8 mouse cellular contexts compared by ENCODE assay signal in genomic region chr5:129778348-129778995, GRCm38 (mm10). TPM values are rescaled to one million over a fixed set of nuclear protein-coding genes. Genes with fewer than 3 reads are reported as not detected.
DNase-seq lines count a peak whose midpoint lies in the region; ATAC-seq and TF ChIP-seq lines count a peak whose summit lies in the region.

No protein-coding gene starts in this region.

- no peak for TF ChIP-seq POLR2A in MEL (IDR thresholded peaks at IDR 0.05; ENCODE audit: control insufficient read depth in 1 of 2, insufficient read depth in 1 of 2, low read depth in 1 of 2, low read length in 2 of 2, poor library complexity in 1 of 2)

- H3K27me3 ChIP-seq in heart, embryonic 16.5 days (ENCODE audit: control insufficient read depth, insufficient read depth, low read length): no peaks in the 10 kb centered on the region
- H3K27me3 ChIP-seq in MEL (ENCODE audit: control insufficient read depth in 1 of 2, insufficient read depth in 2 of 2, low read length in 2 of 2): no peaks in the 10 kb centered on the region
- H3K27me3 ChIP-seq in hindbrain, embryonic 13.5 days: no peaks in the 10 kb centered on the region
- H3K27me3 ChIP-seq in midbrain, embryonic 13.5 days: no peaks in the 10 kb centered on the region

- no peaks in the 10 kb centered on the region for H3K9me3 ChIP-seq in heart, embryonic 16.5 days (replicated peaks; ENCODE audit: control insufficient read depth, low read length)
- H3K9me3 ChIP-seq in MEL (replicated peaks; ENCODE audit: insufficient read depth, low read length): no peaks in the 10 kb centered on the region
- no peaks in the 10 kb centered on the region for H3K9me3 ChIP-seq in hindbrain, embryonic 13.5 days
- no peaks in the 10 kb centered on the region for H3K9me3 ChIP-seq in midbrain, embryonic 13.5 days

- TF ChIP-seq CTCF in MEL (IDR thresholded peaks at IDR 0.05 in 2 of 3, conservative IDR thresholded peaks at IDR 0.05 in 1 of 3; ENCODE audit: control insufficient read depth in 1 of 3, insufficient read depth in 1 of 3, low read depth in 2 of 3, low read length in 3 of 3, poor library complexity in 1 of 3, severe bottlenecking in 1 of 3): no peak

- H3K79me2 ChIP-seq in MEL (ENCODE audit: control insufficient read depth, insufficient read depth, low read length, poor library complexity): peaks cover 15% of the 10 kb centered on the region

- peak overlapping the region; percentile 70 for H3K4me3 ChIP-seq in heart, embryonic 16.5 days (ENCODE audit: low read length)
- peak overlapping the region; percentile 87 to 96 for H3K4me3 ChIP-seq in MEL (ENCODE audit: control insufficient read depth in 1 of 2, insufficient read depth in 1 of 2, low read depth in 2 of 2, low read length in 2 of 2)
- peak overlapping the region; percentile 52 for H3K4me3 ChIP-seq in hindbrain, embryonic 13.5 days
- H3K4me3 ChIP-seq in midbrain, embryonic 13.5 days (replicated peaks): peak overlapping the region; percentile 45

- TF ChIP-seq RAD21 in MEL (IDR thresholded peaks at IDR 0.05; ENCODE audit: low read depth, low read length): no peak

- H3K4me1 ChIP-seq in heart, embryonic 16.5 days (ENCODE audit: control insufficient read depth, insufficient read depth, low read length): peaks cover 7% of the 10 kb centered on the region; the same call in 1 of the 2 replicates
- peaks cover 0 to 2% of the 10 kb centered on the region in 2 experiments; a peak in 2 of 4 replicates for H3K4me1 ChIP-seq in MEL (ENCODE audit: control insufficient read depth in 1 of 2, insufficient read depth in 2 of 2, low read length in 2 of 2)
- H3K4me1 ChIP-seq in hindbrain, embryonic 13.5 days (replicated peaks): peaks cover 14% of the 10 kb centered on the region
- H3K4me1 ChIP-seq in midbrain, embryonic 13.5 days (replicated peaks): peaks cover 13% of the 10 kb centered on the region

- WGBS in heart, embryonic 16.5 days: 43% methylated on average over 11 of the region's 11 CpGs
- WGBS in hindbrain, embryonic 13.5 days: 40% methylated on average over 11 of the region's 11 CpGs
- WGBS in midbrain, embryonic 13.5 days: 42% methylated on average over 11 of the region's 11 CpGs

- H3K27ac ChIP-seq in heart, embryonic 16.5 days (ENCODE audit: low read length): no peak overlapping the region
- H3K27ac ChIP-seq in MEL (ENCODE audit: control insufficient read depth, low read depth, low read length): peak overlapping the region; percentile 51
- H3K27ac ChIP-seq in hindbrain, embryonic 13.5 days: no peak overlapping the region
- no peak overlapping the region for H3K27ac ChIP-seq in midbrain, embryonic 13.5 days

- H3K36me3 ChIP-seq in heart, embryonic 16.5 days (ENCODE audit: control insufficient read depth, insufficient read depth): no peaks in the 10 kb centered on the region
- H3K36me3 ChIP-seq in MEL (ENCODE audit: control insufficient read depth in 1 of 2, insufficient read depth in 2 of 2, low read length in 2 of 2): peaks cover 0 to 8% of the 10 kb centered on the region in 2 experiments; a peak in 2 of 4 replicates
- no peaks in the 10 kb centered on the region; the same call in 1 of the 2 replicates for H3K36me3 ChIP-seq in hindbrain, embryonic 13.5 days
- H3K36me3 ChIP-seq in midbrain, embryonic 13.5 days: no peaks in the 10 kb centered on the region

- no peak for DNase-seq in heart, postnatal 14 days
- DNase-seq in MEL (ENCODE audit: low read depth, low spot score): peak; percentile 47
- no peak for DNase-seq in right cerebral cortex, postnatal 25 days
- DNase-seq in layer of hippocampus, postnatal 36 days: no peak
- DNase-seq in spleen, adult 18-20 months: no peak

- ATAC-seq in heart, embryonic 16.5 days (replicated peaks; ENCODE audit: extremely low read depth, insufficient read depth, low FRiP score): no peak
- no peak for ATAC-seq in hindbrain, embryonic 13.5 days (ENCODE audit: low FRiP score)
- no peak for ATAC-seq in midbrain, embryonic 13.5 days

- intact Hi-C loops in heart, postnatal 14 days (cut with DNase I): no loop called here

- peak overlapping the region; percentile 73 for H3K9ac ChIP-seq in heart, embryonic 16.5 days (ENCODE audit: low read length)
- peak overlapping the region; percentile 83 for H3K9ac ChIP-seq in MEL (ENCODE audit: control insufficient read depth, low read depth, low read length, poor library complexity, severe bottlenecking)
- H3K9ac ChIP-seq in hindbrain, embryonic 13.5 days: peak overlapping the region; percentile 75
- H3K9ac ChIP-seq in midbrain, embryonic 13.5 days (replicated peaks): peak overlapping the region; percentile 56

- no peak for TF ChIP-seq EP300 in MEL (IDR thresholded peaks at IDR 0.05; ENCODE audit: low read depth in 1 of 2, low read length in 2 of 2)

- H3K4me2 ChIP-seq in heart, embryonic 16.5 days (ENCODE audit: low read depth, low read length): peak overlapping the region; percentile 95
- peak overlapping the region; percentile 84 for H3K4me2 ChIP-seq in hindbrain, embryonic 13.5 days
- H3K4me2 ChIP-seq in midbrain, embryonic 13.5 days (replicated peaks): peak overlapping the region; percentile 71

TF ChIP-seq in MEL, 35 proteins besides CTCF, POLR2A, EP300 and RAD21:
- TF ChIP-seq ETS1 (IDR thresholded peaks at IDR 0.05; ENCODE audit: low read depth, low read length) (peak; percentile 57; the same call in 1 of the 2 replicates), GATA1 (IDR thresholded peaks at IDR 0.05; ENCODE audit: low read depth, low read length) (peak; percentile 33; the same call in 1 of the 2 replicates), TCF12 (IDR thresholded peaks at IDR 0.05; ENCODE audit: low read depth, low read length) (no peak)

RNA-seq across cellular contexts. Expression of gene Psph, which starts 8.8 kb away (rescaled TPM):
- polyA plus RNA-seq in heart, embryonic 16.5 days (2015; fragmentation: Nextera tagmentation; extraction: Ambion mirVana): 27.7 and 33.4 TPM in 2 replicates
- 10 to 100 TPM; 10.5 TPM for total RNA-seq in heart, postnatal 14 days (2021)
- 54.8 and 101 TPM in 2 replicates for total RNA-seq in MEL (2012; rRNA removed)
- 100 to 1,000 TPM; 148 to 170 TPM for polyA plus RNA-seq in MEL (2012; ENCODE audit: insufficient read depth in 1 of 2, insufficient read length in 2 of 2, low read depth in 1 of 2, low replicate concordance in 2 of 2, missing spikeins in 1 of 2)
- 34.3 and 38.5 TPM in 2 replicates for polyA plus RNA-seq in hindbrain, embryonic 13.5 days (2015; fragmentation: Nextera tagmentation; extraction: Ambion mirVana)
- polyA plus RNA-seq in midbrain, embryonic 13.5 days (2015; fragmentation: Nextera tagmentation; extraction: Ambion mirVana): 35.7 and 37.4 TPM in 2 replicates
- 10 to 100 TPM; 27.5 to 28.9 TPM for total RNA-seq in layer of hippocampus, postnatal 36 days (2021)

RNA-seq across cellular contexts. Expression of gene Nipsnap2, which starts 53.6 kb away (rescaled TPM):
- polyA plus RNA-seq in heart, embryonic 16.5 days (2015; fragmentation: Nextera tagmentation; extraction: Ambion mirVana): 398 and 419 TPM in 2 replicates
- 100 to 1,000 TPM; 688 to 716 TPM for total RNA-seq in heart, postnatal 14 days (2021)
- 29.9 and 34.2 TPM in 2 replicates for total RNA-seq in MEL (2012; rRNA removed)
- 10 to 100 TPM in 1 of 2 experiments, not detected in 1; 35.7 TPM for polyA plus RNA-seq in MEL (2012; ENCODE audit: insufficient read depth in 1 of 2, insufficient read length in 2 of 2, low read depth in 1 of 2, low replicate concordance in 2 of 2, missing spikeins in 1 of 2)
- 89.1 and 95.3 TPM in 2 replicates for polyA plus RNA-seq in hindbrain, embryonic 13.5 days (2015; fragmentation: Nextera tagmentation; extraction: Ambion mirVana)
- 84.1 and 94.5 TPM in 2 replicates for polyA plus RNA-seq in midbrain, embryonic 13.5 days (2015; fragmentation: Nextera tagmentation; extraction: Ambion mirVana)
- total RNA-seq in layer of hippocampus, postnatal 36 days (2021): 10 to 100 TPM; 75.4 to 76.4 TPM
